Mouse (Mus musculus) gastrocnemius, postnatal 4 days (tissue): ENCODE data around the gene Opcml. TPM values are rescaled to one million over a fixed set of nuclear protein-coding genes. Genes with fewer than 3 reads are reported as not detected.

Source experiments
- DNase-seq, 2 experiments: peaks; one replicate each; pipeline ENCODE4 v3.0.0; 2021 to 2022; ENCODE audit warnings: low spot score in 2 of 2, mixed read lengths in 2 of 2
- total RNA-seq, 2 experiments: library from RNA; stranded (reverse); gene quantifications; 2 replicates each; pipeline ENCODE4 v1.2.3; 2021

Gene Opcml
- total RNA-seq, 2 experiments from 2014 or later, result 5.1 to 6.0 TPM

- no peak for DNase-seq
Observed at GRCm38 (mm10) chr9:28238450-28238849, 447.9 kb downstream of the Opcml start.

- no peak for DNase-seq
Observed at GRCm38 (mm10) chr9:28247742-28248503, 457.3 kb downstream of the Opcml start.

DNA sequence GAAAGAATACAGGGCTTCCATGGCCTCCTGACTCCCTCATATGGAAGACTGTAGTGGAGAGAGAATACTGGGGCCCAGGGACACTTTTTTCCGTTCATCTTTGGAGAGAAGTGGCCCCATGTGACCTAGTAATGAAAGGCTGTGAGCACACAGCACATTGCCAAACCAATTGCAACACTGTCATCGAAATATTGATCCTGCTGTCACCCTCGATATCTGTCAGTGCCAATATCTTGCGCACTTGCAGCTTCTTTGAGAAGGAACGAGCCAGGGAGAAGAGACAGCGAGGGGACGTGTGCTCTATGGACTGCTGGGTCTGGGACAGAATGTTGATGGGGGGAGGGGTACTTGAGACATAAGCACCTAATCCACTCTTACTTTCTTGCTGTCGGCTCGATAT, 460.8 kb downstream of the Opcml start:
- DNase-seq, result no peak

- DNase-seq, result no peak
Observed at GRCm38 (mm10) chr9:28255128-28255904, 464.7 kb downstream of the Opcml start.

GRCm38 (mm10) chr9:28255905-28256268, 465.3 kb downstream of the Opcml start:
- no peak for DNase-seq

- DNase-seq, result peak; percentile 46 to 50
Observed at GRCm38 (mm10) chr9:28261078-28261753, 470.6 kb downstream of the Opcml start.

DNA sequence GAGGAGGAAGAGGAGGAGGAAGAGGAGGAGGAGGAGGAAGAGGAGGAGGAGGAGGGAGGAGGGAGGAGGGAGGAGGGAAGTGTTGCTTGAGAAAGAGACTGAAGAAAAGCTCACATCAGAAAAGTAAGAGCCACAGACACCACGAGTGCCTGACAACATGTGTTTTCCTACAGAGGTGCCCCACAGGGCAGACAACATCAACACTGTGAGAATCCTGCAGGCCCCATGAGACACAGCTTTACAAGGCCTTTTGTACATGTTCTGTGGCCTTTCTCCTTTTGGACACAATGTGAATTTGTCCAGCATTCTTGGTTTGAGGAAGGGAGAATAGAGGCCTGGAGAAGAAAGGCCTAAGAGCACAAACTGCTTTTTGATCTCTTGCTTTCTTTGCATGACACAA, 471.4 kb downstream of the Opcml start:
- no peak for DNase-seq

DNA sequence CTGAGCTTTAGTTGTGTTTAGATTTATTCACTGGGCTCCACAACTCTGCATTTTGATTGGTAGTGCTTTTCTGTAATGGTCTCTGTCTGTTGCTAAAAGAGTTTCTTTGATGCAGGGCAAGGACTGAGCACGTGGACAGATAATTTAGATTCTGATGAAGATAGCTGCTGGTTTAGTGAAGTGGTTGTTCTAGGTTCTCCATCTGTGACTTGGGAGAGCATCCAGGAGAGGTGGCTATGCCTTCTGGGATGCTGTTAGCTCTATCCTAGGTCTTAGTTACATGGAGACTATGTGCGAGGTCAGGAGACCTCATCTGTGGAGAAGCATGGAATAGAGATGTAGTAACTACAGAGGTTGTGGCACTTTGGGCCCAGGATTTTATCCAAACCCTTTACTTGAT, 472.3 kb downstream of the Opcml start:
- no peak for DNase-seq

DNA sequence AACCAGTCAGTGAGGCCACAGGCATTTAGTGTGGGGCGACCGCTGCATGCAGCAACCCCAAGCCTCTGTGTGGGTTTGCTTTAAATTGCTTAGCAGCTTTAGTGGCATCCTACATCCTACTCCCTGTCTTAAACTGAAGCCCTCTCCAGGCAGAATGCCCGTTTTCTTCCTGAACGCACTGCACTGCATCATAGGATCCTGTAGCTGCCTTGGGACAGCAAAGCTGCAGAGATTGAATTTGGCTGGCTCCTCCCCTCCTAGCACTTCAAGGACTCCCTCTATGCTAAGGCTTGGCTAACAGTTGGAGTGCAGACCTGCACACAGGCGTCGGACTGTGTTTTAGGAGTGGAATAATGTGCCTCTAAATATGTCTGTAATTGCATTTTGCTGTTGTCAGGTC, 474.2 kb downstream of the Opcml start:
- DNase-seq, result no peak

DNA sequence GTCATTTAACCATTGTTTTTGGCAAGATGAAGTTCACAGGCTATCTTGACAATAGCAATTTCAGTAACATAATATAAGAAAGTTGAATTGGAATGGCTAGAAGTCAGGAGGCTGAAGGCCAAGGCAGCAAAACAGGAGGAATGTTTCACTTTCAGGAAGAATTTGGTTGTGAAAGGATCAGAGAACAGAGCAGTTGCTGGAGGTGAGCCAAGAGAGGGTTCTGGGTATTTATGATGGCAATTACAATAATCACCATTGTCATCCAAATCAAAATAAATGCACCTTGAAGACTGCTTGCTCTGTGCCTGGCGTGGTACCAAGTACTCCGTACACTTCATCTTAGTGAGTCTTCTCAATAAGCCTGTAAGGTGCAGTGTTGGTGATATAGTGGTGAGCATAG, 483.2 kb downstream of the Opcml start:
- DNase-seq, result no peak

DNA sequence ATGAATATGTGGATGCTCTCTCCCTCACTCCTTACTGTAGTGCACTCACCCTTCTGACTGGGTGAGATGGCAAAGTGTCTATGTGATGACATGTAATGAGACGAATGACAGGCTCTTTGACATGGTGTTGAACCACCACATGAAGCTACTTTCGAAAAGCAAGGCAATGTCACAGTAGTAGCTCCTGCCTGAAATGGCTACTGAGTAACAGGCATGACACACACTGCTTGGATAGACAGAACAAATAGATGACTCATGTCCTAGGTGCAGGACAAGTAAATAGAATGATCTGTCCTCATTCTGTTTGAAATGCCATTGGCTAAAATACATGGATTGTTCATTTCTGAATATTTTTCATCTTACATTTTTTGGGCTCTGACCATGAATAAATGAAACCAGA, 488.0 kb downstream of the Opcml start:
- DNase-seq, result no peak

- DNase-seq, result no peak
Observed at GRCm38 (mm10) chr9:28281025-28281424, 490.4 kb downstream of the Opcml start.

DNA sequence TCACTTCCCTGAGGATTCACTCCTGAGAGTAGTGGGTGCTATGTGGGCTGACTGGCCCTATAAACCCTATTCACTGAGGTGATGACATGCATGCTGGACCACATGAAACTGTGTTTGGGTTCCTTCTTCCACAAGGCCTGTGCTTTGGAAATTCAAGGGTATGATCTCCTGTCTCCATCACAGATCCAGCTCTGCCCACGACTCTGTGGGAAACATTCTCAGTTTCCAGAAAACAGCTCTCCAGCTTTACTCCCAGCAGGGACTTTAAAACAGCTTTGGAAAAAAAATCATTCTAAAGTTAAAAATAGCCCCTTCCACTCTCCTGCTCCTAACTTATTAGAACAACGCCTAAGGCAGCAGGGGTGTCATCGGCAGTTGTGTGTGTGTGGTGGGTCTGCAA, 491.0 kb downstream of the Opcml start:
- no peak for DNase-seq

GRCm38 (mm10) chr9:28285016-28285415, 494.4 kb downstream of the Opcml start:
- DNase-seq, result no peak

- no peak for DNase-seq
Observed at GRCm38 (mm10) chr9:28286384-28286783, 495.8 kb downstream of the Opcml start.

- no peak for DNase-seq
Observed at GRCm38 (mm10) chr9:28287485-28287884, 496.9 kb downstream of the Opcml start.

DNA sequence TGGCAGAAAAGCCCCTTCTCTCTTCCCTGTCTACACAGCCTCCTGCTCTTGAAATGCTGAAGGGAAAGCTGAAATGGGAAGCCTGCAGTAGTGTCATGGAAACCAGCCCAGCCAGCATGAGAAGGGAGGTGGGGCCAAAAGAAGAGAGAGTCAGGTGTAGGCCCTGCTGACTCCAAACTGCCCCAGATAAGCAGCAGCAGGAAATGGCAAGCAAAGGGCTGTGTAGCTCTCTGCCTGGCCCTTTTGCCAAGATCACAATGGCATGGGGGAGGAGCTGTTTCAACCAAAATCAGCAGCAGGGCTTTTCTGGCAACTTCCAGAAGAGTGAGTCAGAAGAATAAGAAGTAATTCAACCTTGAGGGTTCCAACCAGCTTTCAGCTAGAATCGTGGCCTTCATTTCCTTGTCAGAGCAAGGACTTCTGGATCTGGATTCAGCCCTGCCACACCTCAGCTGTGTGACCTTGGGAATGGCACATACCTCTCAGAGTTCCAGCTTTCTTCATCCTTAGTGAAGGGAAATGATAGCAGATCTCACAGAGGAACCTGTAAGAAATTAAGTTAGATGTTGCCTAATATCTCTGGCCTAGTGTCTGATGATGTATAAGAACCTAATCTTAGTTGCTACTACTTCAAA, 499.2 kb downstream of the Opcml start:
- DNase-seq, result no peak

GRCm38 (mm10) chr9:28303659-28304058, 513.1 kb downstream of the Opcml start:
- no peak for DNase-seq

- DNase-seq, result no peak
Observed at GRCm38 (mm10) chr9:28306364-28307121, 516.0 kb downstream of the Opcml start.

DNA sequence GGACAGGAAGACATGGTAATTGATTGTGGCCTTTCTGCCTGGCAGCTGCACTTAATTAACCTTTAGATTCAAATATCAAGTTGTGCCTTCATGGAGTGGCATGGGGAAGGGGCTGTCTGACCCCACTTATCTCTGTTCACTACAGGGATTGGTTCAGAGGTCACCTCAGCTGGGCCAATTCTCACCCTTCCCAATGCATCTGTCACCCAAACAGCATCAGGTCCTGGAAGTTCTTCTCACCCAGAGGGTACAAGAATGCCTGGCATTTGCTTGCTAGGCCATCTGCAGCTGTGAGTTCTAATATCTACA, 516.5 kb downstream of the Opcml start:
- DNase-seq, result no peak

- DNase-seq, result no peak
Observed at GRCm38 (mm10) chr9:28307481-28308050, 517.0 kb downstream of the Opcml start.
